Mouse (Mus musculus): ENCODE results near the gene Hist1h3d. TPM values are rescaled to one million over a fixed set of nuclear protein-coding genes. Genes with fewer than 3 reads are reported as not detected.
"Not testable (repeated sequence)": the region's sequence is repeated elsewhere in the genome, so short reads cannot be mapped to it uniquely, and the experiment has no call there.

Hist1h3d gene
- polyA plus RNA-seq, 1 experiment from 2014 or later = 9.6 TPM

DNA sequence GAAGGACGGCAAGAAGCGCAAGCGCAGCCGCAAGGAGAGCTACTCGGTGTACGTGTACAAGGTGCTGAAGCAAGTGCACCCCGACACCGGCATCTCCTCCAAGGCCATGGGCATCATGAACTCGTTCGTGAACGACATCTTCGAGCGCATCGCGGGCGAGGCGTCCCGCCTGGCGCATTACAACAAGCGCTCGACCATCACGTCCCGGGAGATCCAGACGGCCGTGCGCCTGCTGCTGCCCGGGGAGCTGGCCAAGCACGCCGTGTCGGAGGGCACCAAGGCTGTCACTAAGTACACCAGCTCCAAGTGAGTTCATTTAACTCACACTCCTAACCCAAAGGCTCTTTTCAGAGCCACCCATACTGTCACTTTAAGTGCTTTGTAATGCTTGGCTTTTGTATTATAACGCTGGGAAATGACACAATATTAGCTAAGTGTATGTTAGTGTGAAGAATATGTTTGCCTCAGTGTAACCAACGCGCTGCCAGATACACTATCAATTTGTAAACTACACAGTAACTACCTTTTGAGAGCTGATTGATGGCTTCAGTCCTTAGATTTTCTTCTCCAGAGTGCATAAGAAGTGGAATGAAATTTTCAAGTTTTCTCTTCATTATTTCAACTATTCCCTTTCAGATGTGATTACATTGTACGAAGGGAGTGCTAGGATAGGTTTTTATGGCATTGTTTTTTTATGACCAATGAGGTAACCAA lies 3.9 kb upstream of the Hist1h3d start:
- H3K9me3 ChIP-seq (ENCODE audit: control insufficient read depth, low read length); H3K27me3 ChIP-seq (replicated peaks; ENCODE audit: control insufficient read depth, insufficient read depth, low read length); H3K4me1 ChIP-seq (replicated peaks; ENCODE audit: control insufficient read depth, insufficient read depth, low read length); ATAC-seq (replicated peaks; ENCODE audit: low FRiP score, low TSS enrichment, low read depth); DNase-seq (ENCODE audit: low spot score); H3K36me3 ChIP-seq (ENCODE audit: control insufficient read depth, insufficient read depth, low read length): not testable (repeated sequence)
- Histone ChIP-seq H3K4me3 (ENCODE audit: low read depth, low read length) (peak overlapping the region; percentile 59), H3K27ac (ENCODE audit: low read depth) (peak overlapping the region; percentile 98), H3K4me2 (ENCODE audit: low read length) (peak overlapping the region; percentile 79), H3K9ac (ENCODE audit: low read length) (peak overlapping the region; percentile 83)
- WGBS = under 1% methylated on average over 12 of the region's 34 CpGs

DNA sequence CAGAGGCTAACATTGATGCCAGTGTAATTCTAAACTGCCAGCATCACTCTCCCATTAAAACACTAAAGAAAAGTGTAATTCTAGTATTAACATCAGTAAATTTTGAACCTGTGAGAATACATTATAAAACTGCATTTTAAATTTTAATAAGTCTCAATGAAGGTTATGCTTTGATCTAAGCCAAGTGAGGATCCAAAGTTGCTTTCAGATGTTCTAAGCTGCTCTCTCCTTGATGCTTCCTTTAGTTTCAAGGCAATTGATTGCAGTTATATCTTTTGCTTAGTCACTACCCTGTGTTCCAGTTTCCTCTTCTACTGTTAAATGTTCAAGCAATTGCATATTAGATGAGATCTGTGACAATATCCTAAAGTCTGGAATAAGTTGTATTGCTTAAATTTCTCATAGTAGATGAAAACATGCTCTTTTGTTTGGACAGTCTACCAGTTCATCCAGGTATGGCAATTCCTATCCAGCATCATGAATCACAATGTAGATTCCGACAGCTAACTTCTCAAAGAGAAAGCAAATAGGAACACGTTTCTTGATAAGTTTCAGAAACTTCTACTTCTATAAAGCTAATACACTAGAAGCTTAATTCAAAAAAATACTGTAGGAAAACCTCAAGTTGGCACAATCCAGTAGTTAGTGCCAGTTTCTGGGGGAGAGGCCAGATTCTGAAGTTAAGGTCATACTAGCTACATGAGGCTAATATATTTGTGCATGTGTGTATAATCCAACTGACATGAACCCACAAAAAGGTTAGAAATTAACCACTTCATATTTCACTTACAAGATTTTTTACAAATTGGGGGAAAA lies 3.1 kb upstream of the Hist1h3d start:
- Histone ChIP-seq H3K27ac (ENCODE audit: low read depth) (peak overlapping the region; percentile 98), H3K4me3 (ENCODE audit: low read depth, low read length) (peak overlapping the region; percentile 59), H3K9me3 (ENCODE audit: control insufficient read depth, low read length) (no peaks in the 10 kb centered on the region), H3K9ac (ENCODE audit: low read length) (peak overlapping the region; percentile 83), H3K27me3 (replicated peaks; ENCODE audit: control insufficient read depth, insufficient read depth, low read length) (no peaks in the 10 kb centered on the region), H3K36me3 (ENCODE audit: control insufficient read depth, insufficient read depth, low read length) (no peaks in the 10 kb centered on the region), H3K4me1 (replicated peaks; ENCODE audit: control insufficient read depth, insufficient read depth, low read length) (peaks cover 14% of the 10 kb centered on the region), H3K4me2 (ENCODE audit: low read length) (peak overlapping the region; percentile 79)
- WGBS = 19% methylated on average over 2 of the region's 2 CpGs
- no peak for DNase-seq (ENCODE audit: low spot score)
- ATAC-seq (replicated peaks; ENCODE audit: low FRiP score, low TSS enrichment, low read depth) = no peak

DNA sequence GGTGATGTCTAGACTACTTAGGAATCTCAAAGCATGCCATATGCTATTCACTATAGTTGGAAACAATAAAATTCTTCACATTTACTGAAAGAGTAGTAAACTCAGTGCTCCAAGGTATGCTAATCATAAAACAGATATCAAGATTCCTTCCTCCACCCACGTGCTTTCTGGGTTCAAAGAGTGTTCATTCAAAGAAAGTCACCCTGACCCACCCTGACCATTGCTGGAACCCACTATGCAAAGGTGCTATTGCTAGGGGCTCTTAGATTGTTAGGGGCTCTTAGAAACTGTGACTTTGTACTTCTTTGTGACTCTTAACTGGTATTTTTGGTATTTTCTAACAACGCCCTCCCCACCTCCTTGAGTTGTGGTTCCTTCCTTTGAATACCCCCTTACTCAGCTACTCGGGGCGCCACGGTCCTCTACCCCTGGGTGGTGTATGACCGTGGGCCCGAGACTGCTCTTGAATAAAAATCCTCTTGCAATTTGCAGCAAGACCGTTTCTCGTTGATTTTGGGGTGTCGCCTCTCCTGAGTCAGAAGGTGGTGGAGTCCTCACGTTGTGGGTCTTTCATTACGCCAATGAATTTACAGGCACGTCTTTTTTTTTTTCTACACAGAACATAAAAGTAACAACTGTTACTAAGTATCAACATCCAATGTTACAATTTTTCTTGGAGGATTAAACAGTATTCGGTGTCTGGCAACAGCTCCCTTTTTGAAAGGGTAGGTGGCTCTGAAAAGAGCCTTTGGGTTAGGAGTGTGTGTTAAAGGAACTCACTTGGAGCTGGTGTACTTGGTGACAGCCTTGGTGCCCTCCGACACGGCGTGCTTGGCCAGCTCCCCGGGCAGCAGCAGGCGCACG lies 2.3 kb upstream of the Hist1h3d start:
- ATAC-seq (replicated peaks; ENCODE audit: low FRiP score, low TSS enrichment, low read depth); H3K9me3 ChIP-seq (ENCODE audit: control insufficient read depth, low read length); H3K36me3 ChIP-seq (ENCODE audit: control insufficient read depth, insufficient read depth, low read length); H3K27me3 ChIP-seq (replicated peaks; ENCODE audit: control insufficient read depth, insufficient read depth, low read length): not testable (repeated sequence)
- Histone ChIP-seq H3K4me3 (ENCODE audit: low read depth, low read length) (peak overlapping the region; percentile 59), H3K4me2 (ENCODE audit: low read length) (peak overlapping the region; percentile 79), H3K9ac (ENCODE audit: low read length) (peak overlapping the region; percentile 83), H3K27ac (ENCODE audit: low read depth) (peak overlapping the region; percentile 98), H3K4me1 (replicated peaks; ENCODE audit: control insufficient read depth, insufficient read depth, low read length) (peaks cover 14% of the 10 kb centered on the region)
- WGBS = 10% methylated on average over 17 of the region's 20 CpGs
- peak; percentile 77 for DNase-seq (ENCODE audit: low spot score)

DNA sequence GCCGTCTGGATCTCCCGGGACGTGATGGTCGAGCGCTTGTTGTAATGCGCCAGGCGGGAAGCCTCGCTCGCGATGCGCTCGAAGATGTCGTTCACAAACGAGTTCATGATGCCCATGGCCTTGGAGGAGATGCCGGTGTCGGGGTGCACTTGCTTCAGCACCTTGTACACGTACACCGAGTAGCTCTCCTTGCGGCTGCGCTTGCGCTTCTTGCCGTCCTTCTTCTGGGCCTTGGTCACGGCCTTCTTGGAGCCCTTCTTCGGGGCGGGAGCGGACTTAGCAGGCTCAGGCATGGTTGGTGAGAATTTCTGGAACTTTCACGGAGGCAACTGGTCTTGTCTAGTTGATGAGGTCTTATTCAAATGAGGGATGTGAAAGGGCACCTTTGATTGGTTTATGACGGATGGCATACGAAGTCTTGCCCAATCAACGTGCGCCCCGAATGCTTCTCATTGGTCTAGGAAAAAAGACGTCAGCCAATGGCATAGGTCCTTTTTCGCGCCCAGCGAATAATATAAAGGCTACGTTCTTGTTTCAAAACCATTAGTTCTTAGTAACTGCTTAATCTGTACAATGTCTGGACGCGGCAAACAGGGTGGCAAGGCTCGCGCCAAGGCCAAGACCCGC lies 1.6 kb upstream of the Hist1h3d start, which contains the start of the genes Hist1h2bf and Hist1h2ad:
Gene Hist1h2bf (minus strand): TSS at position 299 of the 627 bp plus-strand sequence.
Gene Hist1h2ad (plus strand): TSS at position 484 of the 627 bp plus-strand sequence.
- H3K27ac ChIP-seq (ENCODE audit: low read depth) = peak within 1 kb of the TSS; percentile 98
- peaks cover 14% of the 10 kb centered on the region for H3K4me1 ChIP-seq (replicated peaks; ENCODE audit: control insufficient read depth, insufficient read depth, low read length)
- H3K4me2 ChIP-seq (ENCODE audit: low read length) = peak within 1 kb of the TSS; percentile 80
- peak within 1 kb of the TSS; percentile 59 for H3K4me3 ChIP-seq (ENCODE audit: low read depth, low read length)
- H3K36me3 ChIP-seq (ENCODE audit: control insufficient read depth, insufficient read depth, low read length); H3K27me3 ChIP-seq (replicated peaks; ENCODE audit: control insufficient read depth, insufficient read depth, low read length); H3K9me3 ChIP-seq (ENCODE audit: control insufficient read depth, low read length): not testable (repeated sequence)
- DNase-seq (ENCODE audit: low spot score) (peak; percentile 88), ATAC-seq (replicated peaks; ENCODE audit: low FRiP score, low TSS enrichment, low read depth) (peak; percentile 85)
- WGBS = under 1% methylated on average over 21 of the region's 42 CpGs
- peak within 1 kb of the TSS; percentile 83 for H3K9ac ChIP-seq (ENCODE audit: low read length)

DNA sequence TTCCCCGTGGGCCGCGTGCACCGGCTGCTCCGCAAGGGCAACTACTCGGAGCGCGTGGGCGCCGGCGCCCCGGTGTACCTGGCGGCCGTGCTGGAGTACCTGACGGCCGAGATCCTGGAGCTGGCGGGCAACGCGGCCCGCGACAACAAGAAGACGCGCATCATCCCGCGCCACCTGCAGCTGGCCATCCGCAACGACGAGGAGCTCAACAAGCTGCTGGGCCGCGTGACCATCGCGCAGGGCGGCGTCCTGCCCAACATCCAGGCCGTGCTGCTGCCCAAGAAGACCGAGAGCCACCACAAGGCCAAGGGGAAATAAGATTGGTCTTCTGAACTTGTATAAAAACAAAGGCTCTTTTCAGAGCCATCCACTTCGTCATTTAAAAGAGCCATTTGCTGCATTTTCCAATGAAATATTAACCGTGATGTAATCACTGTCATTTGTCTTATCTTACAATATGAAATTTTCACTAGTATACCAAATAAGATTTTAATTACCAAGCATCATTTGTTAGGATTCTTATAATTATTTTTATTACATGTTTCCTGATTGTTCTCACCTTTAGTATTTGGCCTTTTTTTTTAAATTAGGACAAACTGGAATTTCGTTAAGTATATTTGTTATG lies 905 bp upstream of the Hist1h3d start:
- Histone ChIP-seq H3K4me1 (replicated peaks; ENCODE audit: control insufficient read depth, insufficient read depth, low read length) (peaks cover 14% of the 10 kb centered on the region), H3K4me2 (ENCODE audit: low read length) (peak overlapping the region; percentile 80), H3K27ac (ENCODE audit: low read depth) (peak overlapping the region; percentile 98), H3K4me3 (ENCODE audit: low read depth, low read length) (peak overlapping the region; percentile 59), H3K9ac (ENCODE audit: low read length) (peak overlapping the region; percentile 61)
- not testable (repeated sequence) for H3K9me3 ChIP-seq (ENCODE audit: control insufficient read depth, low read length); DNase-seq (ENCODE audit: low spot score); ATAC-seq (replicated peaks; ENCODE audit: low FRiP score, low TSS enrichment, low read depth); H3K27me3 ChIP-seq (replicated peaks; ENCODE audit: control insufficient read depth, insufficient read depth, low read length); H3K36me3 ChIP-seq (ENCODE audit: control insufficient read depth, insufficient read depth, low read length)
- WGBS = 0% methylated on average over 6 of the region's 39 CpGs

DNA sequence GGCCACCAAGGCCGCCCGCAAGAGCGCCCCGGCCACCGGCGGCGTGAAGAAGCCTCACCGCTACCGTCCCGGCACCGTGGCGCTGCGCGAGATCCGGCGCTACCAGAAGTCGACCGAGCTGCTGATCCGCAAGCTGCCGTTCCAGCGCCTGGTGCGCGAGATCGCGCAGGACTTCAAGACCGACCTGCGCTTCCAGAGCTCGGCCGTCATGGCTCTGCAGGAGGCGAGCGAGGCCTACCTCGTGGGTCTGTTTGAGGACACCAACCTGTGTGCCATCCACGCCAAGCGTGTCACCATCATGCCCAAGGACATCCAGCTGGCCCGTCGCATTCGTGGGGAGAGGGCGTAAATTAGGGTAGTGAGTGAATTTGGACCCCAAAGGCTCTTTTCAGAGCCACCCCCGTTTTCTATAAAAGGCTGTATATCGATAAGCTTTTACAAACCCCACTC lies 326 bp downstream of the Hist1h3d start:
- H3K9ac ChIP-seq (ENCODE audit: low read length) = peak overlapping the region; percentile 86
- H3K4me1 ChIP-seq (replicated peaks; ENCODE audit: control insufficient read depth, insufficient read depth, low read length) = peaks cover 14% of the 10 kb centered on the region
- H3K9me3 ChIP-seq (ENCODE audit: control insufficient read depth, low read length); H3K27me3 ChIP-seq (replicated peaks; ENCODE audit: control insufficient read depth, insufficient read depth, low read length); ATAC-seq (replicated peaks; ENCODE audit: low FRiP score, low TSS enrichment, low read depth); H3K36me3 ChIP-seq (ENCODE audit: control insufficient read depth, insufficient read depth, low read length): not testable (repeated sequence)
- 2% methylated on average over 8 of the region's 40 CpGs for WGBS
- H3K4me3 ChIP-seq (ENCODE audit: low read depth, low read length) = peak overlapping the region; percentile 38
- peak; percentile 63 for DNase-seq (ENCODE audit: low spot score)
- H3K27ac ChIP-seq (ENCODE audit: low read depth) = peak overlapping the region; percentile 80
- peak overlapping the region; percentile 80 for H3K4me2 ChIP-seq (ENCODE audit: low read length)

DNA sequence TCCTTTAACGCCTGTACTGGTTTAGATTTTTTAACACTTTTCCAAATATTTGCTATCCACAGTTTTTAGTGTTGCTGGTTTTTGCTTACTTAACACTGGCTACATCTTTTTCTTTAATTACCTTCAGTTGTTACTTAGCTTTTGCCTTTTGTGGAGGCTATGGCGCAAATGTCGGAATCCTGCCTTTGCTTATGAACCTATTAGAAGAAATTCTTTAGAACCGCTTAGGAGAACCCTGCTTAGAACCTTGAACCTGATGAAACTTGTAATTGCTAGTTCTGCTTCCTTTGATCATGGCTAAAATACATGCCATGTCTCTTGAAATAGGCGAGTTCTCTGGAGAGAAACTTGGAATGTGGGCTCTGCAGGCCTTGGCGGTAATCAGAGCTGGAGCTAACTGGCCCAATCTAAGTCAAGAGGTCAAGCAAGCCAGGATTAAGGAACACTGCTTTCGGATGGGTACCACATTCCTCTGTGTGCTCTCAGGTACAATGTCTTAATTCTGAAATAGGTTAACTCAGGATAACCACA lies 853 bp downstream of the Hist1h3d start:
- H3K27me3 ChIP-seq (replicated peaks; ENCODE audit: control insufficient read depth, insufficient read depth, low read length) = no peaks in the 10 kb centered on the region
- H3K9ac ChIP-seq (ENCODE audit: low read length) = peak overlapping the region; percentile 86
- H3K4me3 ChIP-seq (ENCODE audit: low read depth, low read length) = peak overlapping the region; percentile 38
- DNase-seq (ENCODE audit: low spot score) = peak; percentile 74
- no peaks in the 10 kb centered on the region for H3K9me3 ChIP-seq (ENCODE audit: control insufficient read depth, low read length)
- peak overlapping the region; percentile 80 for H3K4me2 ChIP-seq (ENCODE audit: low read length)
- H3K36me3 ChIP-seq (ENCODE audit: control insufficient read depth, insufficient read depth, low read length) = no peaks in the 10 kb centered on the region
- peaks cover 14% of the 10 kb centered on the region for H3K4me1 ChIP-seq (replicated peaks; ENCODE audit: control insufficient read depth, insufficient read depth, low read length)
- WGBS = 5% methylated on average over 7 of the region's 7 CpGs
- peak overlapping the region; percentile 80 for H3K27ac ChIP-seq (ENCODE audit: low read depth)
- ATAC-seq (replicated peaks; ENCODE audit: low FRiP score, low TSS enrichment, low read depth) = no peak

Measured in intestine, embryonic 14.5 days (tissue).